Mouse (Mus musculus) hematopoietic stem cell, adult 5-6 weeks (primary cell): Measurements from ENCODE around the gene Inpp5a. TPM values are rescaled to one million over a fixed set of nuclear protein-coding genes. Genes with fewer than 3 reads are reported as not detected.

Experiments
- ATAC-seq, 2 experiments: fragments of 125-278 bp in 1 of 2; replicated peaks in 1 of 2; 2 replicates each; pipeline ENCODE4 v1.8.0; 2016 to 2017; ENCODE audit warnings: inconsistent platforms in 2 of 2, mild to moderate bottlenecking in 2 of 2, moderate number of reproducible peaks in 2 of 2, low read depth in 1 of 2, moderate TSS enrichment in 1 of 2; ENCODE audit not compliant: low FRiP score in 2 of 2, poor library complexity in 2 of 2, severe bottlenecking in 2 of 2, insufficient read depth in 1 of 2, low TSS enrichment in 1 of 2
- total RNA-seq: library from RNA; stranded (forward); fragments of 172-1452, 232-1000 nt; gene quantifications from 2 replicates; pipeline ENCODE4 v1.2.3, GENCODE M21; 2017

Inpp5a gene
- total RNA-seq, 1 experiment from 2014 or later, result 5.6 TPM

- ATAC-seq, result no peak
These were observed 141.9 kb downstream of the Inpp5a start for GRCm38 (mm10) chr7:139530591-139531427.

- ATAC-seq, result no peak
These were observed 142.5 kb downstream of the Inpp5a start for GRCm38 (mm10) chr7:139531428-139531801.

- no peak for ATAC-seq
These were observed 147.4 kb downstream of the Inpp5a start for GRCm38 (mm10) chr7:139536331-139536730.

GRCm38 (mm10) chr7:139536831-139537230, 147.9 kb downstream of the Inpp5a start:
- ATAC-seq, result no peak

GRCm38 (mm10) chr7:139537831-139538230, 148.9 kb downstream of the Inpp5a start:
- ATAC-seq, result no peak

GRCm38 (mm10) chr7:139538541-139538940, 149.6 kb downstream of the Inpp5a start:
- ATAC-seq, result no peak

- ATAC-seq, result no peak
These were observed 151.7 kb downstream of the Inpp5a start for GRCm38 (mm10) chr7:139540601-139541000.

- ATAC-seq, result no peak
These were observed 152.5 kb downstream of the Inpp5a start for GRCm38 (mm10) chr7:139541422-139541821.

GRCm38 (mm10) chr7:139544706-139545625, 156.1 kb downstream of the Inpp5a start:
- no peak for ATAC-seq

- ATAC-seq, result no peak
These were observed 158.4 kb downstream of the Inpp5a start for GRCm38 (mm10) chr7:139547325-139547724.

- no peak for ATAC-seq
These were observed 161.3 kb downstream of the Inpp5a start for GRCm38 (mm10) chr7:139550086-139550783.

- no peak for ATAC-seq
These were observed 162.6 kb downstream of the Inpp5a start for GRCm38 (mm10) chr7:139551519-139551918.

GRCm38 (mm10) chr7:139556331-139556730, 167.4 kb downstream of the Inpp5a start:
- ATAC-seq, result no peak

GRCm38 (mm10) chr7:139556746-139557526, 168.0 kb downstream of the Inpp5a start:
- ATAC-seq, result no peak

GRCm38 (mm10) chr7:139559659-139560058, 170.8 kb downstream of the Inpp5a start:
- no peak for ATAC-seq

- no peak for ATAC-seq
These were observed 174.5 kb downstream of the Inpp5a start for GRCm38 (mm10) chr7:139563425-139563824.

GRCm38 (mm10) chr7:139564161-139564560, 175.3 kb downstream of the Inpp5a start:
- ATAC-seq, result no peak
